Mouse (Mus musculus): ENCODE measurements around the gene Ush2a.
A peak's percentile ranks its signal among the peaks of the same experiment; 100 is the strongest.

The Ush2a gene

GRCm38 (mm10) chr1:188543364-188543763 lies 281.5 kb downstream of the Ush2a start:
- DNase-seq (ENCODE audit: low spot score in 2 of 2), result no peak

- no peak for DNase-seq (ENCODE audit: low spot score in 2 of 2)
These were observed 287.9 kb downstream of the Ush2a start for GRCm38 (mm10) chr1:188549686-188550085.

- DNase-seq (ENCODE audit: low spot score in 2 of 2), result no peak
These were observed 290.0 kb downstream of the Ush2a start for GRCm38 (mm10) chr1:188551802-188552201.

- DNase-seq (ENCODE audit: low spot score in 2 of 2), result no peak
These were observed 297.1 kb downstream of the Ush2a start for GRCm38 (mm10) chr1:188558911-188559310.

GRCm38 (mm10) chr1:188566229-188566628 lies 304.4 kb downstream of the Ush2a start:
- no peak for DNase-seq (ENCODE audit: low spot score in 2 of 2)

- DNase-seq (ENCODE audit: low spot score in 2 of 2), result no peak
These were observed 305.7 kb downstream of the Ush2a start for GRCm38 (mm10) chr1:188567486-188567885.

GRCm38 (mm10) chr1:188568295-188568961 lies 306.6 kb downstream of the Ush2a start:
- DNase-seq (ENCODE audit: low spot score in 2 of 2), result peak in 1 of 2 experiments; percentile 17

- no peak for DNase-seq (ENCODE audit: low spot score in 2 of 2)
These were observed 314.5 kb downstream of the Ush2a start for GRCm38 (mm10) chr1:188576246-188576747.

- DNase-seq (ENCODE audit: low spot score in 2 of 2), result no peak
These were observed 315.6 kb downstream of the Ush2a start for GRCm38 (mm10) chr1:188577376-188577775.

- DNase-seq (ENCODE audit: low spot score in 2 of 2), result no peak
These were observed 319.3 kb downstream of the Ush2a start for GRCm38 (mm10) chr1:188581136-188581535.

GRCm38 (mm10) chr1:188595251-188595650 lies 333.4 kb downstream of the Ush2a start:
- no peak for DNase-seq (ENCODE audit: low spot score in 2 of 2)

GRCm38 (mm10) chr1:188598052-188598451 lies 336.2 kb downstream of the Ush2a start:
- DNase-seq (ENCODE audit: low spot score in 2 of 2), result no peak

GRCm38 (mm10) chr1:188599134-188599533 lies 337.3 kb downstream of the Ush2a start:
- no peak for DNase-seq (ENCODE audit: low spot score in 2 of 2)

GRCm38 (mm10) chr1:188606450-188606849 lies 344.6 kb downstream of the Ush2a start:
- DNase-seq (ENCODE audit: low spot score in 2 of 2), result no peak

GRCm38 (mm10) chr1:188616547-188616946 lies 354.7 kb downstream of the Ush2a start:
- no peak for DNase-seq (ENCODE audit: low spot score in 2 of 2)

GRCm38 (mm10) chr1:188633736-188634135 lies 371.9 kb downstream of the Ush2a start:
- peak; percentile 21 to 35 for DNase-seq (ENCODE audit: low spot score in 2 of 2)

GRCm38 (mm10) chr1:188639666-188640065 lies 377.8 kb downstream of the Ush2a start:
- DNase-seq (ENCODE audit: low spot score in 2 of 2), result no peak

GRCm38 (mm10) chr1:188643156-188643555 lies 381.3 kb downstream of the Ush2a start:
- DNase-seq (ENCODE audit: low spot score in 2 of 2), result no peak

GRCm38 (mm10) chr1:188653001-188653400 lies 391.2 kb downstream of the Ush2a start:
- DNase-seq (ENCODE audit: low spot score in 2 of 2), result no peak

GRCm38 (mm10) chr1:188656121-188656520 lies 394.3 kb downstream of the Ush2a start:
- DNase-seq (ENCODE audit: low spot score in 2 of 2), result no peak

- DNase-seq (ENCODE audit: low spot score in 2 of 2), result no peak
These were observed 397.3 kb downstream of the Ush2a start for GRCm38 (mm10) chr1:188659159-188659558.

- no peak for DNase-seq (ENCODE audit: low spot score in 2 of 2)
These were observed 398.5 kb downstream of the Ush2a start for GRCm38 (mm10) chr1:188660339-188660738.

- DNase-seq (ENCODE audit: low spot score in 2 of 2), result no peak
These were observed 399.1 kb downstream of the Ush2a start for GRCm38 (mm10) chr1:188660882-188661281.

- no peak for DNase-seq (ENCODE audit: low spot score in 2 of 2)
These were observed 405.6 kb downstream of the Ush2a start for GRCm38 (mm10) chr1:188667460-188667859.
